In genomic region chr17:72604610-72604980, GRCm38 (mm10) we compare ENCODE assay signal across 8 mouse cellular contexts. TPM values are rescaled to one million over a fixed set of nuclear protein-coding genes. Genes with fewer than 3 reads are reported as not detected.
A peak's percentile ranks its signal among the peaks of the same experiment; 100 is the strongest.
DNase-seq lines count a peak whose midpoint lies in the region; ATAC-seq lines count a peak whose summit lies in the region.

Gene Alk (minus strand): TSS chr17:72604627.

- peak; percentile 92 for ATAC-seq in granulocyte monocyte progenitor cell, adult 5-6 weeks (replicated peaks; ENCODE audit: poor library complexity, severe bottlenecking)
- peak; percentile 96 for ATAC-seq in intestine, embryonic 16.5 days
- ATAC-seq in megakaryocyte progenitor cell, adult 5-6 weeks (replicated peaks; ENCODE audit: poor library complexity): peak; percentile 93

- DNase-seq in adrenal gland, adult 18-20 months (ENCODE audit: low spot score in 2 of 2): peak; percentile 39 to 65
- peak; percentile 96 for DNase-seq in embryo, embryonic 11 days
- peak; percentile 93 to 94 for DNase-seq in left cerebral cortex, postnatal 14 days (ENCODE audit: low spot score in 2 of 2)
- DNase-seq in right cerebral cortex, postnatal 14 days: peak; percentile 91
- peak; percentile 79 for DNase-seq in urinary bladder, postnatal 25 days (ENCODE audit: low spot score)

- H3K9me3 ChIP-seq in intestine, embryonic 16.5 days (ENCODE audit: control insufficient read depth, low read length): no peaks in the 10 kb centered on the region

- under 1% methylated on average over 32 of the region's 32 CpGs for WGBS in intestine, embryonic 16.5 days

- intact Hi-C loops in left cerebral cortex, postnatal 14 days (cut with DNase I): loop anchor here (10.0 kb wide), 2 partner anchors 640 to 940 kb away; no protein-coding TSS in a partner anchor

- no peak within 1 kb of the TSS for H3K9ac ChIP-seq in intestine, embryonic 16.5 days (ENCODE audit: low read depth, low read length)

- peaks cover 12% of the 10 kb centered on the region for H3K4me1 ChIP-seq in intestine, embryonic 16.5 days (ENCODE audit: control insufficient read depth, insufficient read depth, low read length)

- peak within 1 kb of the TSS; percentile 88 for H3K4me2 ChIP-seq in intestine, embryonic 16.5 days (ENCODE audit: low read depth, low read length)

- H3K4me3 ChIP-seq in intestine, embryonic 16.5 days (ENCODE audit: low read length): peak within 1 kb of the TSS; percentile 52

- H3K36me3 ChIP-seq in intestine, embryonic 16.5 days (ENCODE audit: control insufficient read depth, insufficient read depth, low read length): no peaks in the 10 kb centered on the region

- no peak within 1 kb of the TSS for H3K27ac ChIP-seq in intestine, embryonic 16.5 days (ENCODE audit: low read length)

- peaks cover 22% of the 10 kb centered on the region for H3K27me3 ChIP-seq in intestine, embryonic 16.5 days (replicated peaks; ENCODE audit: control insufficient read depth, insufficient read depth, low read length)

RNA-seq across cellular contexts. Expression of gene Alk, which starts in this region (rescaled TPM):
- total RNA-seq in adrenal gland, adult 18-20 months (2021): under 1 TPM in 1 of 2 experiments, not detected in 1; 0.06 TPM
- total RNA-seq in granulocyte monocyte progenitor cell, adult 5-6 weeks (2014; fragmentation: Nextera tagmentation): not detected in 2 replicates
- total RNA-seq in granulocyte monocyte progenitor cell, adult 5-6 weeks (2017): not detected in 2 replicates
- polyA plus RNA-seq in intestine, embryonic 16.5 days (2015; fragmentation: Nextera tagmentation; extraction: Ambion mirVana): 0.59 and 0.75 TPM in 2 replicates
- total RNA-seq in left cerebral cortex, postnatal 14 days (2021): 1 to 10 TPM; 6.8 to 7.9 TPM
- total RNA-seq in megakaryocyte progenitor cell, adult 5-6 weeks (2015): not detected in 2 replicates
- total RNA-seq in megakaryocyte progenitor cell, adult 5-6 weeks (2017): not detected in 2 replicates

Comparison
In these comparisons a context has a peak if more than half of its experiments do, and no peak if none do; other contexts are left out.
1. RNA of gene Alk (total RNA-seq): 6.8 to 7.9 TPM in left cerebral cortex, postnatal 14 days; 0.06 TPM in adrenal gland, adult 18-20 months, not detected in granulocyte monocyte progenitor cell, adult 5-6 weeks and not detected in megakaryocyte progenitor cell, adult 5-6 weeks; every median in the first group is over 4 times any median in the second.
2. Peak in DNase-seq in adrenal gland, adult 18-20 months; RNA of the gene not detected or under 1 TPM.
3. Peak in ATAC-seq in granulocyte monocyte progenitor cell, adult 5-6 weeks; RNA of the gene not detected or under 1 TPM.
4. Peak in ATAC-seq, H3K4me3 ChIP-seq and H3K4me2 ChIP-seq in intestine, embryonic 16.5 days; RNA of the gene not detected or under 1 TPM.
5. Peak in ATAC-seq in megakaryocyte progenitor cell, adult 5-6 weeks; RNA of the gene not detected or under 1 TPM.
6. Peak in every context shown above with its lines, with median percentiles within 50 percentile points of each other: DNase-seq and ATAC-seq.